Mouse (Mus musculus): ENCODE data around the gene Crispld2. TPM values are rescaled to one million over a fixed set of nuclear protein-coding genes. Genes with fewer than 3 reads are reported as not detected.

Crispld2 gene
- polyA plus RNA-seq, 1 experiment from 2014 or later: 4.4 TPM

DNA sequence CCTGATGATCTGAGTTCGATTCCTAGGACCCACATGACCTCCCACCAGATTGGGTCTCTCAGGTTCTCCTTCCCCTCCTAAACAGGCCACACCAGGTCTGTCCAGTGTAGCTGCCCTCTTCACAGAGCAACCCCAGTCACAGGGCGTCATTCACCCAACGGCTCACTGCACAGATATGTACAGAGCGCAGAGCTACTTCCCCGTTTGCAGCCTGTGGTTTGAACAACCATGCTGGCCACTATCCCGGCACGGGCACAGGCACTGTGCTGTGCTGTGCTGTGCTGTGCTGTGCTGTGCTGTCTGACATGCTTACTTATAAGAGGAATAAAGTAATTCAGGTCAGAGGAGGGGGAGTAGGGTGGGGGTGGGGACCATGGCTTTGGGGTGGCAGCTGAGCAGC, 24.2 kb downstream of the Crispld2 start:
- no peaks in the 10 kb centered on the region for H3K36me3 ChIP-seq (ENCODE audit: insufficient read depth)
- TF ChIP-seq CTCF (IDR thresholded peaks at IDR 0.05; ENCODE audit: low read depth): no peak
- H3K4me2 ChIP-seq: no peak overlapping the region
- DNase-seq (no peak), ATAC-seq (ENCODE audit: insufficient read depth) (no peak)
- WGBS: 71% methylated on average over 7 of the region's 7 CpGs
- no peak overlapping the region for H3K27ac ChIP-seq (ENCODE audit: low read depth)
- no peaks in the 10 kb centered on the region for H3K27me3 ChIP-seq (ENCODE audit: insufficient read depth, low read length)
- H3K4me1 ChIP-seq (ENCODE audit: insufficient read depth): no peaks in the 10 kb centered on the region
- H3K9ac ChIP-seq: no peak overlapping the region
- H3K4me3 ChIP-seq (ENCODE audit: low read depth, low read length): no peak overlapping the region
- H3K9me3 ChIP-seq (ENCODE audit: low read depth, low read length): no peaks in the 10 kb centered on the region

DNA sequence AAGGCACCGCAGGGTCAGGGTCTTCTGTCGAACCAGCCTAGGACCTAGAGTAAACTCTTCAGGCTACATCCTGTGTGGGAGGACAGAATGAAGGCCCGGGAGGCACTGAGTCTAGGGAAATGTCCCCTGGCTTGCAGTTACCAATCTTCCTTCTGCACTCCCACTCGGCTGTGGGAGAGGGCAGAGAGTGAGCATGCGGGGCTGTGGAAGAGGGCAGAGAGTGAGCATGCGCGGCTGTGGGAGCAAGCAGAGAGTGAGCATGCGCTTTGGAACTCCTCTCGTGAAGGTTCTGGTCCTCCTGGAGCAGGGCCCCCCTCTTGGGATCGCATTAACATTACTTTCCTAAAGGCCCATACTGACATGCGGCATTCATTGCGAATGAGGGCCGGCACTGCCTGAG, 25.1 kb downstream of the Crispld2 start:
- no peak overlapping the region for H3K9ac ChIP-seq
- no peaks in the 10 kb centered on the region for H3K36me3 ChIP-seq (ENCODE audit: insufficient read depth)
- H3K9me3 ChIP-seq (ENCODE audit: low read depth, low read length): no peaks in the 10 kb centered on the region
- DNase-seq (no peak), ATAC-seq (ENCODE audit: insufficient read depth) (no peak)
- H3K4me1 ChIP-seq (ENCODE audit: insufficient read depth): no peaks in the 10 kb centered on the region
- H3K4me2 ChIP-seq: no peak overlapping the region
- no peak overlapping the region for H3K4me3 ChIP-seq (ENCODE audit: low read depth, low read length)
- no peak for TF ChIP-seq CTCF (IDR thresholded peaks at IDR 0.05; ENCODE audit: low read depth)
- no peak overlapping the region for H3K27ac ChIP-seq (ENCODE audit: low read depth)
- WGBS: 83% methylated on average over 13 of the region's 13 CpGs
- H3K27me3 ChIP-seq (ENCODE audit: insufficient read depth, low read length): no peaks in the 10 kb centered on the region

DNA sequence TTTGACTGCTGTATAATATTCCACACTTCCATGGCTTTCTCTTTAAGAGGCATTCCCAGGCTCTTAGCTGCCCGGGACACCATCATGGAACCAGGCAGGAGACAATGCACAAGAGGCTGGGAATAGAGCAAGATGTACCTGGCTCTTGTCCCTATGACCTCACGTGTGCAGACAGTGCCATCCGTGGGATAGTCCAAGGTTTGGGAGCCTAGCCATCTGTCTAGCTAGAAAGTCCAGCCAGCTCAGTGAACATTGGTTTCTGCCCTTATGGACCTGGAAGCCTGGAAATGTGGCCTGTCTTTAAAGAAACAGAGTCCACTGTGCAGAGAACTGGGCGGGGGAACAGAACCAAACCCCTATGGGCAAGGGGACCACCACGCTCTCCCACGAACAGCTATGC, 25.5 kb downstream of the Crispld2 start:
- Histone ChIP-seq H3K27ac (ENCODE audit: low read depth) (no peak overlapping the region), H3K36me3 (ENCODE audit: insufficient read depth) (no peaks in the 10 kb centered on the region), H3K27me3 (ENCODE audit: insufficient read depth, low read length) (no peaks in the 10 kb centered on the region), H3K9ac (no peak overlapping the region), H3K9me3 (ENCODE audit: low read depth, low read length) (no peaks in the 10 kb centered on the region), H3K4me1 (ENCODE audit: insufficient read depth) (no peaks in the 10 kb centered on the region), H3K4me2 (no peak overlapping the region), H3K4me3 (ENCODE audit: low read depth, low read length) (no peak overlapping the region)
- 94% methylated on average over 6 of the region's 6 CpGs for WGBS
- ATAC-seq (ENCODE audit: insufficient read depth) (no peak), DNase-seq (no peak)
- no peak for TF ChIP-seq CTCF (IDR thresholded peaks at IDR 0.05; ENCODE audit: low read depth)

DNA sequence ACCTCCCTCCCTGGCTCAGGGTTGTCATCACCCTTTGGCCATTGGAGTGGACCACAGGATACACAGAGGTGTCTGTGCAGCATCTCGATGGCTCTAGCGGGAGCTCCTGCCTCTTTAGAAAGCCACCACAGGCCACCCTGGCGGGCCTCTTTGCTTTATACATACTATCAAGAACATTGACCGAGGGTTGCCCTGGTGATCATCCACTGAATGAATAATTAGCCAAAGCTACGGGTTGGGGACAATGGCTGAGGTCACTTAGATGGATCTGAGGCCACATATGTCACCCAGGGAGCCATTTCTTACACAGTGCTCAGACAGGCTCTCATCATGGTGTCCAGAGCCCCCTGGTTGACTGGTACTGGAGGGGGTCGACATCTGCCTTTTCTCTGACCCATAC, 26.1 kb downstream of the Crispld2 start:
- Histone ChIP-seq H3K9ac (no peak overlapping the region), H3K36me3 (ENCODE audit: insufficient read depth) (no peaks in the 10 kb centered on the region), H3K27me3 (ENCODE audit: insufficient read depth, low read length) (no peaks in the 10 kb centered on the region), H3K4me2 (no peak overlapping the region), H3K4me1 (ENCODE audit: insufficient read depth) (no peaks in the 10 kb centered on the region), H3K9me3 (ENCODE audit: low read depth, low read length) (no peaks in the 10 kb centered on the region), H3K27ac (ENCODE audit: low read depth) (no peak overlapping the region), H3K4me3 (ENCODE audit: low read depth, low read length) (no peak overlapping the region)
- TF ChIP-seq CTCF (IDR thresholded peaks at IDR 0.05; ENCODE audit: low read depth): no peak
- WGBS: 76% methylated on average over 6 of the region's 6 CpGs
- no peak for DNase-seq
- ATAC-seq (ENCODE audit: insufficient read depth): no peak

DNA sequence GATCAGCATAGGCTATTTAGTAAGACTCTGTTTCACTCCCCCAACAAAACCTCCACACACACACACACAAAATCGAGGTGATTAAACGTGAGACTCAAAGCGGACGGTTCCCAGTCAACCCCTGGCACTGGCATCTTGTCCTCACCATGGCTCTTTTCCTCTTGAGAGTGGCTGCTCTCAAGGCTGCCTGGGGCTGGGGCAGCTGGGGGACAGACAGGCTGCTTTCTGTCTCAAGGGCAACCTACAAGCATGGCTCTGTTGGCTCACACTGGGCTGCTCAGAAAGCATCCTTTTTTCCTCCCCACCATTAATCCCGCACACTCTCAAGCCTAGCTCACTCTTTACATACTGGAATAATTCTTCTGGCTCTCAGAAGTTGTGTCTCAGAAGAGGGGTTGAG, 27.1 kb downstream of the Crispld2 start:
- ATAC-seq (ENCODE audit: insufficient read depth): no peak
- DNase-seq: no peak

DNA sequence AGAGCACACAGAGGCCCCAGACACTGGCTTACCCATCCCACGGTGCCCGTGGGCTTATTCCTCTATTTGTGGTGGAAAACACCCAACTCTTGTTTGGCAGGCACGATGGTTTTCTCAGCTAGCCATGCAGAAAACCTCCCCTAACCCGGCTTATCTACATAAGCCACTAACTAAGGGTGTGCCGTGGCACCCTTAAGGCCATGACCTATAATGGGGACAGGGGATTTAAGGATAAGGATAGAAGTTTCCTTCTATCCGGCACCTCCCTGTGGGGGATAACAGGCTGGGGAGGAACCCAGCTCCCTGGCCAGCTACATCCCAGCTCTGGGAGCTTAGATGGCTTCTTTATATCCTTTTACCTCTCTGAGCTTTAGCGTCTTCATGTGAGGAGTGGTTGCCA, 28.1 kb downstream of the Crispld2 start:
- no peak for ATAC-seq (ENCODE audit: insufficient read depth)
- no peaks in the 10 kb centered on the region for H3K9me3 ChIP-seq (ENCODE audit: low read depth, low read length)
- H3K27ac ChIP-seq (ENCODE audit: low read depth): no peak overlapping the region
- H3K4me2 ChIP-seq: no peak overlapping the region
- no peaks in the 10 kb centered on the region for H3K4me1 ChIP-seq (ENCODE audit: insufficient read depth)
- H3K4me3 ChIP-seq (ENCODE audit: low read depth, low read length): no peak overlapping the region
- H3K36me3 ChIP-seq (ENCODE audit: insufficient read depth): no peaks in the 10 kb centered on the region
- DNase-seq: no peak
- H3K27me3 ChIP-seq (ENCODE audit: insufficient read depth, low read length): no peaks in the 10 kb centered on the region
- 76% methylated on average over 7 of the region's 7 CpGs for WGBS
- TF ChIP-seq CTCF (IDR thresholded peaks at IDR 0.05; ENCODE audit: low read depth): no peak
- H3K9ac ChIP-seq: no peak overlapping the region

More for the DNA sequence above, 27.1 kb downstream of the Crispld2 start:
- Histone ChIP-seq H3K4me1 (ENCODE audit: insufficient read depth) (no peaks in the 10 kb centered on the region), H3K4me3 (ENCODE audit: low read depth, low read length) (no peak overlapping the region), H3K4me2 (no peak overlapping the region), H3K27me3 (ENCODE audit: insufficient read depth, low read length) (no peaks in the 10 kb centered on the region), H3K36me3 (ENCODE audit: insufficient read depth) (no peaks in the 10 kb centered on the region), H3K9me3 (ENCODE audit: low read depth, low read length) (no peaks in the 10 kb centered on the region), H3K27ac (ENCODE audit: low read depth) (no peak overlapping the region), H3K9ac (no peak overlapping the region)
- TF ChIP-seq CTCF (IDR thresholded peaks at IDR 0.05; ENCODE audit: low read depth): no peak
- 81% methylated on average over 5 of the region's 5 CpGs for WGBS

DNA sequence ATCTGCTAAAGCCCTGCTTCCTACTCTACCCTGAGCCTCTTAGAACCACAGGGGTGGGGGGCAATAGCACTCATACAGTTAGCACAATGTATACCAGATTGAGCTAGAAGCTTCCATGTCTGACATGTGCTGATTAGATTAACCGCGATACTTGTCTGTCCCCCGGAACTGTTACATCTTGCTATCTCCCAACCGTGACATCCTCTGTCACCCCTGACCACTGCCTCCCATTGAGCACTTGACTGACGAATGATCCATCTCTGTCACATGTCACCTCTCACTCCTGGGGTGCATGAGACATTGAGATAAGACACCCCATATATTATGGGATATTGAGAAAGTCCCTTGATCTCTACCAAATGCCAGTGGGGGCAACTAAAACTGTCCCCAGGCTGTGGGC, 34.0 kb downstream of the Crispld2 start:
- 56% methylated on average over 5 of the region's 5 CpGs for WGBS
- Histone ChIP-seq H3K27me3 (ENCODE audit: insufficient read depth, low read length) (no peaks in the 10 kb centered on the region), H3K36me3 (ENCODE audit: insufficient read depth) (no peaks in the 10 kb centered on the region), H3K27ac (ENCODE audit: low read depth) (no peak overlapping the region), H3K4me1 (ENCODE audit: insufficient read depth) (0 out of 2 replicates have a peak, but pooled peaks cover 3% of the 10 kb centered on the region), H3K4me3 (ENCODE audit: low read depth, low read length) (no peak overlapping the region), H3K9me3 (ENCODE audit: low read depth, low read length) (no peaks in the 10 kb centered on the region), H3K9ac (no peak overlapping the region), H3K4me2 (no peak overlapping the region)
- no peak for DNase-seq
- no peak for ATAC-seq (ENCODE audit: insufficient read depth)
- no peak for TF ChIP-seq CTCF (IDR thresholded peaks at IDR 0.05; ENCODE audit: low read depth)

DNA sequence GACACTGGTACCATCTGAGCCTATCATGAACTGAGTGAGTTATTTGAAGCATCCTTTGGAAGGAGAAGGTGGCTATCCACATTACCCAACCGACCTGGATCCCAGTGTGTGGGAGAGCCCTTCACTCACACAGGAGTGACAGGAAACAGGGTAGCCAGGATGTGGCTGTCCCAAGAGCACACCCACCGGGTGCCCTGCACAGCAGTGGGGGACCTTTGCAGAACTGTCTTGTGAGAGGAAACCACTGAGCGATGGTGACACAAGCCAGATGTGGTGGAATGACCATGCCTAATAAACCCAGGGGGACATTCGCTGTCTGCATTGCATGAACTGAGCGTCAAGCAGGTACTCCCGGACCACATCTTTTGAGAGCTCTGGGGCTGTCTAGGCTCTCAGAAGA, 34.8 kb downstream of the Crispld2 start:
- 69% methylated on average over 6 of the region's 6 CpGs for WGBS
- H3K4me2 ChIP-seq: no peak overlapping the region
- H3K36me3 ChIP-seq (ENCODE audit: insufficient read depth): no peaks in the 10 kb centered on the region
- 0 out of 2 replicates have a peak, but pooled peaks cover 3% of the 10 kb centered on the region for H3K4me1 ChIP-seq (ENCODE audit: insufficient read depth)
- H3K9ac ChIP-seq: no peak overlapping the region
- H3K27ac ChIP-seq (ENCODE audit: low read depth): no peak overlapping the region
- H3K9me3 ChIP-seq (ENCODE audit: low read depth, low read length): no peaks in the 10 kb centered on the region
- no peak overlapping the region for H3K4me3 ChIP-seq (ENCODE audit: low read depth, low read length)
- DNase-seq: no peak
- H3K27me3 ChIP-seq (ENCODE audit: insufficient read depth, low read length): no peaks in the 10 kb centered on the region
- ATAC-seq (ENCODE audit: insufficient read depth): no peak
- no peak for TF ChIP-seq CTCF (IDR thresholded peaks at IDR 0.05; ENCODE audit: low read depth)
